Mouse (Mus musculus) embryonic facial prominence, embryonic 13.5 days (tissue): ENCODE results near the gene Map3k14. TPM values are rescaled to one million over a fixed set of nuclear protein-coding genes. Genes with fewer than 3 reads are reported as not detected.

Source experiments
- ATAC-seq: fragments of 200-750 bp; cut with Nextera tagmentation; 2 replicates; pipeline ENCODE4 v1.8.0; 2017; ENCODE audit warnings: low read depth; ENCODE audit not compliant: insufficient number of reproducible peaks, insufficient read depth, low FRiP score, low TSS enrichment
- H3K27ac ChIP-seq: fragments of 300-500 bp; sonication (generic); 2 replicates; pipeline ENCODE4 v1.5.1; 2015; ENCODE audit warnings: moderate library complexity, mild to moderate bottlenecking, inconsistent platforms
- H3K27me3 ChIP-seq: fragments of 300-500 bp; sonication (generic); 2 replicates; pipeline ENCODE4 v1.6.1; 2015; ENCODE audit warnings: mild to moderate bottlenecking, inconsistent platforms
- H3K36me3 ChIP-seq: fragments of 300-500 bp; sonication (generic); 2 replicates; pipeline ENCODE4 v1.6.1; 2015; ENCODE audit warnings: mild to moderate bottlenecking, inconsistent platforms
- H3K4me1 ChIP-seq: fragments of 300-500 bp; sonication (generic); 2 replicates; pipeline ENCODE4 v1.6.1; 2015; ENCODE audit warnings: inconsistent platforms
- H3K4me2 ChIP-seq: fragments of 300-500 bp; sonication (generic); 2 replicates; pipeline ENCODE4 v1.6.1; 2015; ENCODE audit warnings: moderate library complexity, mild to moderate bottlenecking, inconsistent platforms
- H3K4me3 ChIP-seq: fragments of 300-500 bp; sonication (generic); 2 replicates; pipeline ENCODE4 v1.5.1; 2015; ENCODE audit warnings: mild to moderate bottlenecking, inconsistent platforms
- H3K9ac ChIP-seq: fragments of 300-500 bp; sonication (generic); 2 replicates; pipeline ENCODE4 v1.6.1; 2015; ENCODE audit warnings: mild to moderate bottlenecking, inconsistent platforms
- H3K9me3 ChIP-seq: fragments of 300-500 bp; sonication (generic); 2 replicates; pipeline ENCODE4 v1.6.1; 2016; ENCODE audit warnings: inconsistent platforms
- WGBS: fragments of 180-500 bp; shearing (Covaris S2); methylation state at CpG from one replicate; pipeline ENCODE4 v1.1.7; 2015; ENCODE audit warnings: mixed read lengths; 5-methylcytosine and 5-hydroxymethylcytosine counted together
- polyA plus RNA-seq: library from polyadenylated mRNA; unstranded; fragments of >200 nt; fragmentation: Nextera tagmentation; extraction: Ambion mirVana; gene quantifications from 2 replicates; pipeline ENCODE4 v1.2.1, GENCODE M21; 2015

Map3k14 gene
- polyA plus RNA-seq, 1 experiment from 2014 or later, result 4.4 TPM

DNA sequence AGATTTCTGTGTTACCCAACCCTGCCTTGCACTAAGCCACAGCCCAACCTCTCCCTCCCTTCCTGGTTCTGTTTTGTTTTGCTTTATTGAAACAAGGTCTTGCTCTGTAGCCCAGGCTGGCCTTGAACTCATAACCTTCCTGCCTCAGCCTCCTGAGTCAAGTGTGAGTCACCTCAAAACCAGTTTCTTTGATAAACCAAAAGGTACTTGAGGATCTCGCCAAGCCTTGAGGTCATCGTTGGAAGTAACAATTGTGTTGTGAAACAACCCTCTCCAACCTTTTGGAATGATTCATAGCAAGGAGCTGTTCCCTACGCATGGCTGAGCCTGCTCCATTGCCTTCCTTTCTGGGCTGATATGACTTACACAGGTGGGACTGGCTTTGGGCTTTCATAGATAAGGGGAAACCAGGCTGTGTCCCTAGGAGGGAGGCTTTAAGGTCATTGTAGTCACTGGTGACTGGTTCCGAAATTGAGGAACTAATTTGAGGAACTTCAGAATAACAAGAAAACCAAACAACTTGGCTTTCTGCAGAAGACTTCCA, 9.3 kb downstream of the Map3k14 start:
- no peak for ATAC-seq
- no peaks in the 10 kb centered on the region for H3K36me3 ChIP-seq
- no peak overlapping the region for H3K4me2 ChIP-seq
- H3K9ac ChIP-seq, result no peak overlapping the region
- no peak overlapping the region for H3K27ac ChIP-seq
- H3K27me3 ChIP-seq, result no peaks in the 10 kb centered on the region
- H3K4me1 ChIP-seq, result peaks cover 16% of the 10 kb centered on the region
- no peaks in the 10 kb centered on the region for H3K9me3 ChIP-seq
- H3K4me3 ChIP-seq, result no peak overlapping the region
- 88% methylated on average over 4 of the region's 4 CpGs for WGBS

DNA sequence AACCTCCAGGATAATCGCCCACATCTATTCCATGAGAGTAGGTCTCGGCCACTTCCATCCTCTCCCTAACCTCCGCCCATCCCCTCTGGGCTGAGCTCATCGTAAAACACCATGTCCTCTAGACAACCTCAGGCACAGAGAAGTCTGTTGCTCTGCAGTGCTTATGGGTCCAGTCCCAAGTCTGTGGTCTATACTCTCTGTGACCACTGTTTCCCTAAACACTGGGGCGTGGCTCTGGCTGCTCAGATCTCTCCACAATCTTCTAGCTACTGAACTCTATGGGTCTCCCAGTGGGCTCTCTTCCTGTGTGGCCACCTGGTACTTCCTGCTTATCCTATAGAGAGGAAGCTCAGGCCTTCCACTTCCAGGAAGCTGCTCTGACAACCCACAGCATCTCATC, 13.7 kb downstream of the Map3k14 start:
- H3K27me3 ChIP-seq, result no peaks in the 10 kb centered on the region
- H3K9me3 ChIP-seq, result no peaks in the 10 kb centered on the region
- ATAC-seq, result no peak
- no peaks in the 10 kb centered on the region for H3K36me3 ChIP-seq
- WGBS, result 82% methylated on average over 5 of the region's 5 CpGs
- H3K9ac ChIP-seq, result no peak overlapping the region
- H3K4me1 ChIP-seq, result peaks cover 13% of the 10 kb centered on the region
- no peak overlapping the region for H3K27ac ChIP-seq
- H3K4me3 ChIP-seq, result no peak overlapping the region
- H3K4me2 ChIP-seq, result no peak overlapping the region

DNA sequence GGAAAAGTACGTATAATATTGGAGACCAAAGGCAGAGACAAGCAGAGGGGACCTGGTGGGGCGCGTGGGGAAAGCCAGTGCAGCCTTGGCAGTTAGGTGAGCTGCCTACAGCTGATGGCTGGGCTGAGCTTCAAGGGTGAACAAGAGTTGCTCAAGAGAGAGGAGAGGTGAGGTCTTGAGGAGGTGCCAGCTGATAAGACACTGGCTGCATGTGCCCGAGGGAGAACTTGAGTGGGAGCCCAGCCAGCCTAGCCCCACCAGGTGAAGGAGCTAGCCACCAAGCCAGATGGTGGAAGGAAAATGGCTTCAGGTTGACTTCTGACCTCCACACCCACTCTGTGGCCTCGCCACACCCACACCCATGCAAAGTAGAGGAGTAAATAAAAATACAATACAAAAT, 14.9 kb downstream of the Map3k14 start:
- Histone ChIP-seq H3K4me2 (no peak overlapping the region), H3K27me3 (no peaks in the 10 kb centered on the region), H3K9ac (no peak overlapping the region), H3K36me3 (no peaks in the 10 kb centered on the region), H3K9me3 (no peaks in the 10 kb centered on the region), H3K4me1 (peaks cover 25% of the 10 kb centered on the region), H3K27ac (no peak overlapping the region), H3K4me3 (no peak overlapping the region)
- ATAC-seq, result no peak
- 91% methylated on average over 5 of the region's 5 CpGs for WGBS

DNA sequence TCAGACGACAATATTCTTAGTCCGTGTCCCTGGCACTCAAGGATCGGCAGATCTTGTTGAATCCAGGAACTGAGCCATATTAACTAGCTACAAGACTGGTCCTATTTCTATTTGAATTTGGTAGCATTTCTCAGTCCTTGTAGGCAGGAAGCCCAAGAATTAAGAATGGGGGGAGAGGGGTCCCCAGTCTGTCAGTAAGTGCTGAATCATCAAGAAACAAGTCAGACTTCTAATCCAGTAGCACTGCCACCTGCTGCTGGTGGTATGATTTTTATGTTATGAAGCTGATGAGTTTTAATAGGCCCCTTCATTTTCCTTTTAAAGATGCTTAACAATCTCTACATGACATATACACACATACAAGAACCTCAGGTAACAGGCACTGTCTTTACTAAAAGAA, 16.9 kb downstream of the Map3k14 start:
- no peaks in the 10 kb centered on the region for H3K27me3 ChIP-seq
- H3K4me3 ChIP-seq, result no peak overlapping the region
- H3K4me1 ChIP-seq, result peaks cover 40% of the 10 kb centered on the region
- H3K36me3 ChIP-seq, result no peaks in the 10 kb centered on the region
- no peaks in the 10 kb centered on the region for H3K9me3 ChIP-seq
- no peak overlapping the region for H3K4me2 ChIP-seq
- no peak overlapping the region for H3K9ac ChIP-seq
- no peak overlapping the region for H3K27ac ChIP-seq
- ATAC-seq, result no peak
- 89% methylated on average over 3 of the region's 3 CpGs for WGBS

DNA sequence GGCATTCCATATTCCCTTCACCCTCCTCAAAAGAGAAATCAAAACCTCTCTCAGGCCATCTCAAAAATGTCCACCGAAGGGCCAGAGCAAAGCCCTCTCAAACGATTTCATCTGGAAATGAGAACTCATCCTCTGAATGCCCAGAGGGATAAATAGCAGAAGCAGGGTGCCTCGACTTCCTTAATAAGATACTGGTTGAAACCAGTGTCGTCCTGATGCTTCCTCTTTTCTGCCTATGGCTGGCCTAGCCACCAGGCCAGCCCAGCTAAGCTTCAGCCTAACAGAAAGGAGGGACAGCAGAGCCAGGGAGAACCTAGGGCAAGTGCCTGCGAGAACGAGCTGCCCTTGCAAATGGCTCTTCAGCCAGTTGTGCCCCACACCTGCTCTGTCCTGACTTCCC, 17.8 kb downstream of the Map3k14 start:
- Histone ChIP-seq H3K9me3 (no peaks in the 10 kb centered on the region), H3K4me3 (no peak overlapping the region), H3K9ac (0 out of 2 replicates have a peak overlapping the region, but pooled peaks have one; percentile 11), H3K36me3 (no peaks in the 10 kb centered on the region), H3K4me2 (no peak overlapping the region), H3K27ac (0 out of 2 replicates have a peak overlapping the region, but pooled peaks have one; percentile 16), H3K4me1 (peaks cover 48% of the 10 kb centered on the region), H3K27me3 (no peaks in the 10 kb centered on the region)
- ATAC-seq, result no peak
- WGBS, result 48% methylated on average over 6 of the region's 6 CpGs

DNA sequence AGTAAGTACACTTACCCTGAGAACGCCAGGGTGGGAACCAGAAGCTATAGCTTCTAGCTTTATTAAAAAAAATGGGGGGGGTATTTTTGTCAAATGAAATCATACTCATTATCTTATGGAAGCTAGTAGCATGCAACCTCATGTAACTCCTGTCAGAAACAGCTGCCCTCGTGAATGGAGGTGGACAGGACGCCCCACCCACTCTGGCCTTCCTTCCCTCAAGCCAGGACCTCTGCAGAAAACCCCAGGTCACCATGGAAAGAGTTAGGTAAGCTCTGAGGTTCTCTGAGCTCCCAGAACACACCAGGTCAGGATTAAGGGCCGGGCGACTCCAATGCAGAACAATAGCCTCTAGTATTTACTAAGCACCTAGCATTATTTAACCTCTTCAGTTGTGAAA, 18.4 kb downstream of the Map3k14 start:
- H3K9ac ChIP-seq, result no peak overlapping the region
- no peak overlapping the region for H3K4me2 ChIP-seq
- H3K27me3 ChIP-seq, result no peaks in the 10 kb centered on the region
- H3K27ac ChIP-seq, result 0 out of 2 replicates have a peak overlapping the region, but pooled peaks have one; percentile 16
- no peaks in the 10 kb centered on the region for H3K9me3 ChIP-seq
- no peak for ATAC-seq
- 53% methylated on average over 5 of the region's 5 CpGs for WGBS
- peaks cover 51% of the 10 kb centered on the region for H3K4me1 ChIP-seq
- no peaks in the 10 kb centered on the region for H3K36me3 ChIP-seq
- no peak overlapping the region for H3K4me3 ChIP-seq

DNA sequence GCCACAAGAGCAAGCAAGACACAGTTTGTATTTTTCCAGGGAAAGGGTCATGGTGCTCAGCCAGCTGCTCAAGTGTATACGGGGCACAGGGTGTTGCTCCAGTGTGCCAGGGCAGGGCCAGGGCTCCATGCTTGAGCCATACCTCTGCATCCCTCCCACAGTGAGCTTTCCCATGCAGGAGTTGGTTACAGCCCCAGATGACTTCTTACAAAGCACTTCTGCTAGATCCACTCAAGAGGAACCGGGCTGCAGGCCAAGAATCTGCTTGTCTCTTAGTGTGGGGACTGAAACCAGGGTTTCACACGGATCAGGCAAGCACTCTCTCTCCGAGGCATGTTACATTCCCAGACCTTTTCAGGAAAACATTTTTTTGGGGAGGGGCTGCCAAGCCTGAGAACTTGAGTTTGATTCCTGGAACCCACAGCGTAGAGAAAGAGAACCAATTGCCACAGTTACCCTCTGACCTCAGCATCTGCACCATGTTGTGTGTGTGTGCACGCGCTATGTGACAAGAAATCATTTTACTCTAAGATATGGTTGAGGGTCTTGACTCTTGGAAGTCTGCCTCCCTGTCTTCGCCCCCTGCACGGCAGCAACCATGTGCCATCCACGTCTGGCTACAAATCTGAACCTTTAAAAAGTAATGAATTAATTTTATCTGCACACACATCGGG, 19.6 kb downstream of the Map3k14 start:
- ATAC-seq, result no peak
- Histone ChIP-seq H3K4me1 (peaks cover 51% of the 10 kb centered on the region), H3K4me2 (no peak overlapping the region), H3K4me3 (no peak overlapping the region), H3K36me3 (no peaks in the 10 kb centered on the region), H3K27ac (peak overlapping the region; percentile 75), H3K9ac (peak overlapping the region; percentile 36; the same call in 1 of the 2 replicates), H3K27me3 (no peaks in the 10 kb centered on the region), H3K9me3 (no peaks in the 10 kb centered on the region)
- WGBS, result 55% methylated on average over 11 of the region's 11 CpGs

DNA sequence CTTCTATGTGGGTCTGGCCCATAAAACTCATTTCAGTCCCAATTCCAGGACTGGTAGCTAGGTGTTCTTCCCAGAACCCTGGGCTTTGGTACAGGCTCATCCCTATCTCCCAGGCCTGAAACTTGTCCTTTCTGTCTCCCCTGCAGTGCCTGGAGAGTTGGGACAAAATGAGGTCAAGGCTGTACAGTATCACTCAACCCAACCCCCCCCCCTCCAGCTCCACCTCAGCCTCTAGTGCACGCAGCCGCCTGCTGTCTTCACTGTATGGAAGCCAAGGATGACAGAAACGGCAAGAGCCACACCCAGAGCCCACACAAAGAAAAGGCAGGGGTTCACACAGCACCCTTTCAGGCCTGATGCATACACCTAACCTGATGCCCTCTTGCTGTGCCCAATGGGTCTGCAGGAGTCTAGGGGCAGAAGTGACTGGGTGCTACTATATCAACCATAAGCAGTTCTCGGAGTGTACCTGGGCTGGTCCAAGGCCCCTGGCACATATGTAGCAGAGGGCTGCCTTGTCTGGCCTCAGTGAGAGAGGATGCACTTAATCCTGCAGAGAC, 20.5 kb downstream of the Map3k14 start:
- no peak overlapping the region for H3K4me3 ChIP-seq
- peaks cover 53% of the 10 kb centered on the region for H3K4me1 ChIP-seq
- no peak overlapping the region for H3K4me2 ChIP-seq
- H3K9ac ChIP-seq, result no peak overlapping the region
- no peaks in the 10 kb centered on the region for H3K9me3 ChIP-seq
- H3K27ac ChIP-seq, result no peak overlapping the region
- no peak for ATAC-seq
- no peaks in the 10 kb centered on the region for H3K27me3 ChIP-seq
- H3K36me3 ChIP-seq, result no peaks in the 10 kb centered on the region
- WGBS, result 69% methylated on average over 4 of the region's 4 CpGs

DNA sequence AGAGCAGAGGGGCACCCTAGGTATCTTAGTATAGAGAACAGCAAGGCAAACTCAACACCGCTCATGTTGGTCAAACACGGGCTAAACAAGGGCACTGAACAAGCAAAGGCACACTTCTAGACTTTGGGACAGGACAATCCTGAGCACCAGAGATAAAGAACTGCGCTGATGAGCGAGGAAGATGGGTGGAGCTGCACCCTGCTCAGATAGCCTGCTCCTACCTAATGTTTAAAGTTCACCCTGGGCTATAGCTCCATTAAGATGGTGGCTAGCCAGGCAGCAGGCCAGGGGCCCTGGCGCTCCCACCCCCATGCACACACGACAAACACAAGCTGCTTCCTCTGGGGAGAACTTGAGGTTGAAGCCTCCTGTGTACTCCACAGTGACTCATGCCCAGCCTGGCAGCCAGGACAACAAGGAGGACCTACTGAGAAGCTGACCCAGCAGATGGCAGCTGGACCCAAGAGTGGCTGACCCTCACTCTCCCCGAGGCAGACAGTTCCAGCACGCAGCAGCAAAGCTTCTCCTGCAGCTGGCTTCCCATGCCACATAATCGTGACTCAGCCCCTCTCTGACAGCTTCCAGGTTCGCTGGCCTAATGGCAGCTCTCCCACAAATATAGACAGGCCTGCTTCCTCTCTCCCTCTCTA, 21.1 kb downstream of the Map3k14 start:
- H3K4me1 ChIP-seq, result peaks cover 59% of the 10 kb centered on the region
- ATAC-seq, result no peak
- no peak overlapping the region for H3K9ac ChIP-seq
- no peak overlapping the region for H3K4me3 ChIP-seq
- no peaks in the 10 kb centered on the region for H3K36me3 ChIP-seq
- 0 out of 2 replicates have a peak overlapping the region, but pooled peaks have one; percentile 2 for H3K27ac ChIP-seq
- 68% methylated on average over 10 of the region's 10 CpGs for WGBS
- no peaks in the 10 kb centered on the region for H3K9me3 ChIP-seq
- no peaks in the 10 kb centered on the region for H3K27me3 ChIP-seq
- H3K4me2 ChIP-seq, result no peak overlapping the region

DNA sequence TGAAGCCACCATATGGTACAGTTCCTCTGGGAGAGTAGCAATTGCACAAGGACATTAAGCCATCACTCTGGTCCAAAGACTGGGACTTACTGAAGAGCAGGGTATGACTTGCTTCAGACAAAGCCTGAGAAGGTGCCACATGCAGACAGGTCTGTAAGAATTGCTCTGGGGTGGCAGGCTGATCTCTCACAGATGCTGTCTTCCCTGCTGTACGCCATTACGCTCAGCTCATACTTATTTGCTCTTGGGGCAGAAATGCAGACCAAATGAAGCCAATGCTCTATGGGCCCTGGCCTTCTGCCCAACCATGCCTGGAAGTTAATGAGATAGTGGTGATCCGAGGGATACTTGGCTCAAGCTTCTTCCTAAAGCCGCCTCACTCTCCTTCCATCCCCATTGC, 22.4 kb downstream of the Map3k14 start:
- no peaks in the 10 kb centered on the region for H3K9me3 ChIP-seq
- peaks cover 67% of the 10 kb centered on the region for H3K4me1 ChIP-seq
- H3K27me3 ChIP-seq, result no peaks in the 10 kb centered on the region
- peaks cover 3% of the 10 kb centered on the region for H3K36me3 ChIP-seq
- no peak overlapping the region for H3K27ac ChIP-seq
- no peak overlapping the region for H3K4me3 ChIP-seq
- WGBS, result 86% methylated on average over 4 of the region's 4 CpGs
- ATAC-seq, result no peak
- H3K4me2 ChIP-seq, result no peak overlapping the region
- no peak overlapping the region for H3K9ac ChIP-seq

DNA sequence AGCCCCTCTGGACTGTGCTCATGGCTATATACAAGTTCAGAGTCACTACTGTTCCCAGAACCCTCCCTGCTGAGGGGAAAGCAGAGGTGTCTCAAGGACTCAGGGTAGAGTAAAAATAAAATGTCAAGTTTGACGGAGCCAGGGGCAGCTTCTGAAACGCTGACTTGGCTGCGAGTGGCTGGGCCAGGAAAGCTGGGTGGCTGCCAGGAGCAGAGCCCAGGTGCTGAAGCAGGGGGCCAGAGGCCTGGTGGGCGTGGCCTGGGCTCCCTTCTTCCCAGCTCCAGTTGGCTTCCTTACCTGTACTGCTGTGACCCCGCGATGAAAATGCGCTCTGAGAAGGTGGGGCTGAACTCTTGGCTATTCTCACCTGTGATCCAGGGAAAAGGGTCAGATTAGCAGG, 26.5 kb downstream of the Map3k14 start:
- no peak overlapping the region for H3K4me3 ChIP-seq
- H3K4me2 ChIP-seq, result no peak overlapping the region
- peaks cover 40% of the 10 kb centered on the region for H3K36me3 ChIP-seq
- H3K9me3 ChIP-seq, result 0 out of 2 replicates have a peak, but pooled peaks cover 3% of the 10 kb centered on the region
- no peak overlapping the region for H3K27ac ChIP-seq
- H3K4me1 ChIP-seq, result peaks cover 35% of the 10 kb centered on the region
- H3K27me3 ChIP-seq, result no peaks in the 10 kb centered on the region
- ATAC-seq, result no peak
- no peak overlapping the region for H3K9ac ChIP-seq
- 46% methylated on average over 7 of the region's 7 CpGs for WGBS

DNA sequence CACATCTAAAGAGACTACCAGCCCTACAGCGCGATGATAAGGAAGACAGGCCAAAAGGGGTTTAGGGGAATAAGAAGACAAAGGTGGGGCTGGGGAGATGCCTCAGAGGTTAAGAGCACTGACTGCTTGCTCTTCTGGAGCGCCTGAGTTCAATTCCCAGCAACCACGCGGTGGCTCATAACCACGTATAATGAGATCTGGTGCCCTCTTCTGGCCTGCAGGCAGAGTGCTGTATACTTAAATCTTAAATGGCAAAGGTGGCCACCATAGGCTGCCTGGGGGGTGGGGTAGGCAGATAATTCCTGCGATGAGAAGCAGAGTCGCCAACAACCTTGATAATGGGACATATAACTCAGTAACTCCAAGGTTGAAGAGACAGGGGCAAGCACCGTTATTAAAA, 29.5 kb downstream of the Map3k14 start:
- Histone ChIP-seq H3K9ac (no peak overlapping the region), H3K27ac (no peak overlapping the region), H3K36me3 (peaks cover 43% of the 10 kb centered on the region), H3K4me3 (no peak overlapping the region), H3K9me3 (0 out of 2 replicates have a peak, but pooled peaks cover 3% of the 10 kb centered on the region), H3K4me2 (no peak overlapping the region), H3K4me1 (peaks cover 32% of the 10 kb centered on the region), H3K27me3 (no peaks in the 10 kb centered on the region)
- WGBS, result 72% methylated on average over 9 of the region's 9 CpGs
- no peak for ATAC-seq
